Mouse (Mus musculus): Measurements from ENCODE around the gene Trhr2. TPM values are rescaled to one million over a fixed set of nuclear protein-coding genes. Genes with fewer than 3 reads are reported as not detected.

Trhr2 gene
- total and polyA plus RNA-seq, 3 experiments = not detected

GRCm38 (mm10) chr8:122343758-122344157 is 16.8 kb downstream of the Trhr2 start:
- 1% methylated on average over 14 of the region's 14 CpGs for WGBS
- H3K4me3 ChIP-seq = peak overlapping the region; percentile 26; the same call in 1 of the 2 replicates
- no peaks in the 10 kb centered on the region for H3K36me3 ChIP-seq (ENCODE audit: control insufficient read depth, insufficient read depth, low read length)
- H3K27ac ChIP-seq = peak overlapping the region; percentile 49; the same call in 1 of the 2 replicates
- no peaks in the 10 kb centered on the region for H3K79me2 ChIP-seq (replicated peaks; ENCODE audit: control insufficient read depth, insufficient read depth, low read length)
- no peaks in the 10 kb centered on the region for H3K27me3 ChIP-seq (ENCODE audit: control insufficient read depth, insufficient read depth, low read length)
- peak; percentile 61 to 62 for DNase-seq
- no peak for TF ChIP-seq EP300 (IDR thresholded peaks at IDR 0.05; ENCODE audit: insufficient read depth, low read depth, low read length)
- peak; percentile 54; the same call in 1 of the 2 replicates for TF ChIP-seq POLR2A (IDR thresholded peaks at IDR 0.05; ENCODE audit: insufficient read depth, low read depth, low read length)
- intact Hi-C loops (cut with DNase I) = loop anchor here (2.0 kb wide), 1 partner anchor 25 kb away; no protein-coding TSS in a partner anchor
- no peak overlapping the region for H3K9ac ChIP-seq (ENCODE audit: low read depth, low read length)
- peaks cover 13% of the 10 kb centered on the region for H3K4me1 ChIP-seq (ENCODE audit: control insufficient read depth, insufficient read depth, low read length)

- Histone ChIP-seq H3K27ac (peak overlapping the region; percentile 49), H3K4me1 (ENCODE audit: control insufficient read depth, insufficient read depth, low read length) (peaks cover 13% of the 10 kb centered on the region), H3K9ac (ENCODE audit: low read depth, low read length) (no peak overlapping the region; the same call in 1 of the 2 replicates), H3K4me3 (peak overlapping the region; percentile 26; the same call in 1 of the 2 replicates), H3K79me2 (replicated peaks; ENCODE audit: control insufficient read depth, insufficient read depth, low read length) (no peaks in the 10 kb centered on the region), H3K27me3 (ENCODE audit: control insufficient read depth, insufficient read depth, low read length) (no peaks in the 10 kb centered on the region), H3K36me3 (ENCODE audit: control insufficient read depth, insufficient read depth, low read length) (no peaks in the 10 kb centered on the region)
- 5% methylated on average over 11 of the region's 11 CpGs for WGBS
- intact Hi-C loops (cut with DNase I) = loop anchor here (2.0 kb wide), 1 partner anchor 25 kb away; no protein-coding TSS in a partner anchor
- DNase-seq = no peak
- TF ChIP-seq POLR2A (IDR thresholded peaks at IDR 0.05; ENCODE audit: insufficient read depth, low read depth, low read length) = no peak
- no peak for TF ChIP-seq EP300 (IDR thresholded peaks at IDR 0.05; ENCODE audit: insufficient read depth, low read depth, low read length)
- no peak for TF ChIP-seq CTCF (IDR thresholded peaks at IDR 0.05)
Measured at GRCm38 (mm10) chr8:122343341-122343740, 17.2 kb downstream of the Trhr2 start.

GRCm38 (mm10) chr8:122342806-122343209 is 17.7 kb downstream of the Trhr2 start:
- Histone ChIP-seq H3K36me3 (ENCODE audit: control insufficient read depth, insufficient read depth, low read length) (no peaks in the 10 kb centered on the region), H3K4me3 (no peak overlapping the region), H3K4me1 (ENCODE audit: control insufficient read depth, insufficient read depth, low read length) (peaks cover 13% of the 10 kb centered on the region), H3K27ac (peak overlapping the region; percentile 49), H3K9ac (ENCODE audit: low read depth, low read length) (peak overlapping the region; percentile 8; the same call in 1 of the 2 replicates), H3K27me3 (ENCODE audit: control insufficient read depth, insufficient read depth, low read length) (no peaks in the 10 kb centered on the region), H3K79me2 (replicated peaks; ENCODE audit: control insufficient read depth, insufficient read depth, low read length) (no peaks in the 10 kb centered on the region)
- WGBS = 3% methylated on average over 9 of the region's 9 CpGs
- DNase-seq = peak; percentile 62 to 68
- TF ChIP-seq EP300 (IDR thresholded peaks at IDR 0.05; ENCODE audit: insufficient read depth, low read depth, low read length) (peak; percentile 86), CTCF (IDR thresholded peaks at IDR 0.05) (peak; percentile 38), POLR2A (IDR thresholded peaks at IDR 0.05; ENCODE audit: insufficient read depth, low read depth, low read length) (peak; percentile 43; the same call in 1 of the 2 replicates)
- intact Hi-C loops (cut with DNase I) = loop anchor here (2.0 kb wide), 1 partner anchor 26 kb away; no protein-coding TSS in a partner anchor

- Histone ChIP-seq H3K4me3 (no peak overlapping the region), H3K27ac (no peak overlapping the region), H3K27me3 (ENCODE audit: control insufficient read depth, insufficient read depth, low read length) (no peaks in the 10 kb centered on the region), H3K36me3 (ENCODE audit: control insufficient read depth, insufficient read depth, low read length) (no peaks in the 10 kb centered on the region), H3K9ac (ENCODE audit: low read depth, low read length) (no peak overlapping the region), H3K4me1 (ENCODE audit: control insufficient read depth, insufficient read depth, low read length) (peaks cover 10% of the 10 kb centered on the region), H3K79me2 (replicated peaks; ENCODE audit: control insufficient read depth, insufficient read depth, low read length) (no peaks in the 10 kb centered on the region)
- intact Hi-C loops (cut with DNase I) = loop anchor here (2.0 kb wide), 1 partner anchor 26 kb away; no protein-coding TSS in a partner anchor
- DNase-seq = no peak
- 16% methylated on average over 5 of the region's 5 CpGs for WGBS
- TF ChIP-seq POLR2A (IDR thresholded peaks at IDR 0.05; ENCODE audit: insufficient read depth, low read depth, low read length) (no peak), CTCF (IDR thresholded peaks at IDR 0.05) (no peak), EP300 (IDR thresholded peaks at IDR 0.05; ENCODE audit: insufficient read depth, low read depth, low read length) (no peak)
Measured at GRCm38 (mm10) chr8:122342362-122342761, 18.2 kb downstream of the Trhr2 start.

- WGBS = 71% methylated on average over 6 of the region's 6 CpGs
- Histone ChIP-seq H3K9ac (ENCODE audit: low read depth, low read length) (no peak overlapping the region), H3K27me3 (ENCODE audit: control insufficient read depth, insufficient read depth, low read length) (no peaks in the 10 kb centered on the region), H3K79me2 (replicated peaks; ENCODE audit: control insufficient read depth, insufficient read depth, low read length) (no peaks in the 10 kb centered on the region), H3K27ac (no peak overlapping the region), H3K36me3 (ENCODE audit: control insufficient read depth, insufficient read depth, low read length) (no peaks in the 10 kb centered on the region), H3K4me1 (ENCODE audit: control insufficient read depth, insufficient read depth, low read length) (peaks cover 10% of the 10 kb centered on the region), H3K4me3 (no peak overlapping the region)
- TF ChIP-seq CTCF (IDR thresholded peaks at IDR 0.05) (no peak), POLR2A (IDR thresholded peaks at IDR 0.05; ENCODE audit: insufficient read depth, low read depth, low read length) (no peak), EP300 (IDR thresholded peaks at IDR 0.05; ENCODE audit: insufficient read depth, low read depth, low read length) (no peak)
- intact Hi-C loops (cut with DNase I) = loop anchor here (2.0 kb wide), 1 partner anchor 27 kb away; no protein-coding TSS in a partner anchor
- no peak for DNase-seq
Measured at GRCm38 (mm10) chr8:122341790-122342189, 18.8 kb downstream of the Trhr2 start.

GRCm38 (mm10) chr8:122340761-122341160 is 19.8 kb downstream of the Trhr2 start:
- H3K4me3 ChIP-seq = no peak overlapping the region
- H3K27me3 ChIP-seq (ENCODE audit: control insufficient read depth, insufficient read depth, low read length) = no peaks in the 10 kb centered on the region
- intact Hi-C loops (cut with DNase I) = no loop called here
- no peak for DNase-seq
- no peaks in the 10 kb centered on the region for H3K79me2 ChIP-seq (replicated peaks; ENCODE audit: control insufficient read depth, insufficient read depth, low read length)
- no peak overlapping the region for H3K27ac ChIP-seq
- no peaks in the 10 kb centered on the region for H3K36me3 ChIP-seq (ENCODE audit: control insufficient read depth, insufficient read depth, low read length)
- no peak overlapping the region for H3K9ac ChIP-seq (ENCODE audit: low read depth, low read length)
- TF ChIP-seq POLR2A (IDR thresholded peaks at IDR 0.05; ENCODE audit: insufficient read depth, low read depth, low read length) (no peak), CTCF (IDR thresholded peaks at IDR 0.05) (no peak), EP300 (IDR thresholded peaks at IDR 0.05; ENCODE audit: insufficient read depth, low read depth, low read length) (no peak)
- peaks cover 10% of the 10 kb centered on the region for H3K4me1 ChIP-seq (ENCODE audit: control insufficient read depth, insufficient read depth, low read length)
- WGBS = 90% methylated on average over 3 of the region's 3 CpGs
